In genomic region chr4:134994205-134994604, GRCm38 (mm10) we compare ENCODE assay signal across 14 mouse cellular contexts.
DNase-seq lines count a peak whose midpoint lies in the region; ATAC-seq and TF ChIP-seq lines count a peak whose summit lies in the region.
"Had no signal": no experiment of that assay in that cellular context is flagged by ENCODE, and none has a peak within 500 bp of the region (broad histone marks: within the 10 kb centered on the region; RNA-seq: fewer than 3 reads in every experiment).

No protein-coding gene starts in this region.

- 92% methylated on average over 2 of the region's 2 CpGs for WGBS in intestine, embryonic 15.5 days
- 87% methylated on average over 2 of the region's 2 CpGs for WGBS in intestine, embryonic 16.5 days
- WGBS in kidney, adult 2 months = 93% methylated on average over 2 of the region's 2 CpGs

- H3K4me2 ChIP-seq in intestine, embryonic 15.5 days (replicated peaks) = no peak overlapping the region
- no peak overlapping the region for H3K4me2 ChIP-seq in intestine, embryonic 16.5 days (ENCODE audit: low read depth, low read length)
- H3K4me2 ChIP-seq: heart, embryonic 15.5 days; midbrain, embryonic 12.5 days had no signal

- H3K27ac ChIP-seq in intestine, embryonic 15.5 days = 0 out of 2 replicates have a peak overlapping the region, but pooled peaks have one; percentile 22
- no peak overlapping the region for H3K27ac ChIP-seq in intestine, embryonic 16.5 days (ENCODE audit: low read length)
- peak overlapping the region; percentile 25; the same call in 1 of the 2 replicates for H3K27ac ChIP-seq in embryonic fibroblast, embryonic 13.5 days (ENCODE audit: insufficient read depth, low read length)
- no peak overlapping the region for H3K27ac ChIP-seq in kidney, adult 2 months (ENCODE audit: insufficient read depth, low read depth, low read length)
- H3K27ac ChIP-seq: heart, embryonic 15.5 days; kidney, embryonic 15.5 days; midbrain, embryonic 12.5 days had no signal

- H3K9me3 ChIP-seq in intestine, embryonic 15.5 days = no peaks in the 10 kb centered on the region
- H3K9me3 ChIP-seq in intestine, embryonic 16.5 days (ENCODE audit: control insufficient read depth, low read length) = no peaks in the 10 kb centered on the region
- H3K9me3 ChIP-seq: heart, embryonic 15.5 days; kidney, embryonic 15.5 days; midbrain, embryonic 12.5 days had no signal

- DNase-seq in MN1 (ENCODE audit: low spot score) = peak; percentile 37
- DNase-seq in kidney, adult 2 months = no peak
- DNase-seq: adrenal gland, postnatal 36 days; layer of hippocampus, adult 9-11 months; lung, adult 18-20 months; thymus, postnatal 25 days had no signal

- peaks cover 7% of the 10 kb centered on the region for H3K27me3 ChIP-seq in intestine, embryonic 15.5 days (replicated peaks)
- H3K27me3 ChIP-seq in intestine, embryonic 16.5 days (replicated peaks; ENCODE audit: control insufficient read depth, insufficient read depth, low read length) = peaks cover 3% of the 10 kb centered on the region; the same call in 1 of the 2 replicates
- no peaks in the 10 kb centered on the region for H3K27me3 ChIP-seq in kidney, adult 2 months (replicated peaks; ENCODE audit: control insufficient read depth, insufficient read depth, low read length)

- H3K36me3 ChIP-seq in intestine, embryonic 15.5 days = no peaks in the 10 kb centered on the region
- H3K36me3 ChIP-seq in intestine, embryonic 16.5 days (ENCODE audit: control insufficient read depth, insufficient read depth, low read length) = no peaks in the 10 kb centered on the region
- no peaks in the 10 kb centered on the region for H3K36me3 ChIP-seq in kidney, adult 2 months (ENCODE audit: control insufficient read depth, insufficient read depth, low read length)
- H3K36me3 ChIP-seq: heart, embryonic 15.5 days; kidney, embryonic 15.5 days; midbrain, embryonic 12.5 days had no signal

- no peak for TF ChIP-seq CTCF in embryonic fibroblast, embryonic 13.5 days (IDR thresholded peaks at IDR 0.05; ENCODE audit: borderline replicate concordance, insufficient read depth, low read length)
- TF ChIP-seq CTCF in kidney, adult 2 months (conservative IDR thresholded peaks at IDR 0.05; ENCODE audit: insufficient read depth, insufficient read length, low read depth, low read length) = no peak

- no peak overlapping the region for H3K9ac ChIP-seq in intestine, embryonic 15.5 days
- no peak overlapping the region for H3K9ac ChIP-seq in intestine, embryonic 16.5 days (ENCODE audit: low read depth, low read length)
- H3K9ac ChIP-seq: heart, embryonic 15.5 days; kidney, embryonic 15.5 days; midbrain, embryonic 12.5 days had no signal

- no peaks in the 10 kb centered on the region for H3K4me1 ChIP-seq in intestine, embryonic 15.5 days (replicated peaks)
- H3K4me1 ChIP-seq in intestine, embryonic 16.5 days (ENCODE audit: control insufficient read depth, insufficient read depth, low read length) = peaks cover 12% of the 10 kb centered on the region; the same call in 1 of the 2 replicates
- 0 out of 2 replicates have a peak, but pooled peaks cover 3% of the 10 kb centered on the region for H3K4me1 ChIP-seq in embryonic fibroblast, embryonic 13.5 days (ENCODE audit: control insufficient read depth, insufficient read depth, low read length)
- H3K4me1 ChIP-seq in kidney, adult 2 months (ENCODE audit: control insufficient read depth, insufficient read depth, low read length) = no peaks in the 10 kb centered on the region

- no peak for TF ChIP-seq POLR2A in embryonic fibroblast, embryonic 13.5 days (IDR thresholded peaks at IDR 0.05; ENCODE audit: low read depth, low read length)
- no peak for TF ChIP-seq POLR2A in kidney, adult 2 months (IDR thresholded peaks at IDR 0.05; ENCODE audit: low read depth, low read length)

- ATAC-seq in intestine, embryonic 15.5 days = no peak
- ATAC-seq in intestine, embryonic 16.5 days = no peak
- ATAC-seq in cerebellum, adult (ENCODE audit: insufficient number of reproducible peaks, low FRiP score, low TSS enrichment) = peak; percentile 62; the same call in 1 of the 2 replicates
- no peak for ATAC-seq in inflammation-experienced regulatory T-cells, adult 6 months

- H3K4me3 ChIP-seq in intestine, embryonic 15.5 days (replicated peaks) = no peak overlapping the region
- H3K4me3 ChIP-seq in intestine, embryonic 16.5 days (ENCODE audit: low read length) = no peak overlapping the region
- no peak overlapping the region for H3K4me3 ChIP-seq in embryonic fibroblast, embryonic 13.5 days (ENCODE audit: insufficient read depth, low read length)
- no peak overlapping the region for H3K4me3 ChIP-seq in kidney, adult 2 months (ENCODE audit: insufficient read depth, low read depth, low read length)
- H3K4me3 ChIP-seq: heart, embryonic 15.5 days; kidney, embryonic 15.5 days; midbrain, embryonic 12.5 days had no signal

Comparison
In these comparisons a context has a peak if more than half of its experiments do, and no peak if none do; other contexts are left out.
1. H3K27ac ChIP-seq: peak in intestine, embryonic 15.5 days (single experiment) and embryonic fibroblast, embryonic 13.5 days (single experiment); none in intestine, embryonic 16.5 days (single experiment) and kidney, adult 2 months (single experiment).